Mouse (Mus musculus) MEL (cell line): ENCODE measurements at regions not wholly inside any gene's neighbourhood (a gene's known extent, or its start where the extent isn't known, plus 50 kb on each side); places are given as distances from the start of the nearest gene placed in this dataset.

ENCODE experiments used
- CTCF ChIP-seq, 3 experiments: IDR thresholded peaks in 2 of 3; conservative IDR thresholded peaks in 1 of 3; 2 replicates each; pipeline ENCODE4 v1.5.1; 2011 to 2012; ENCODE audit warnings: low read length in 3 of 3, low read depth in 2 of 3, mild to moderate bottlenecking in 2 of 3, improper control_type of control experiment in 1 of 3, inconsistent platforms in 1 of 3, mixed read lengths in 1 of 3, moderate library complexity in 1 of 3; ENCODE audit not compliant: control insufficient read depth in 1 of 3, insufficient read depth in 1 of 3, poor library complexity in 1 of 3, severe bottlenecking in 1 of 3
- EP300 ChIP-seq, 2 experiments: IDR thresholded peaks; 2 replicates each; pipeline ENCODE4 v1.6.1; 2011; ENCODE audit warnings: improper control_type of control experiment in 2 of 2, low read length in 2 of 2, low read depth in 1 of 2, mild to moderate bottlenecking in 1 of 2
- ETS1 ChIP-seq: IDR thresholded peaks from 2 replicates; pipeline ENCODE4 v1.6.1; 2012; ENCODE audit warnings: low read depth, mild to moderate bottlenecking, inconsistent platforms, low read length, improper control_type of control experiment, moderate library complexity
- GATA1 ChIP-seq: IDR thresholded peaks from 2 replicates; pipeline ENCODE4 v1.6.1; 2011; ENCODE audit warnings: low read depth, low read length, improper control_type of control experiment
- JUND ChIP-seq: IDR thresholded peaks from 2 replicates; pipeline ENCODE4 v1.6.1; 2011; ENCODE audit warnings: low read depth, mild to moderate bottlenecking, improper control_type of control experiment, low read length
- MAFK ChIP-seq: IDR thresholded peaks from 2 replicates; pipeline ENCODE4 v1.6.1; 2011; ENCODE audit warnings: low read depth, mild to moderate bottlenecking, low read length, improper control_type of control experiment, borderline replicate concordance
- MXI1 ChIP-seq: IDR thresholded peaks from 2 replicates; pipeline ENCODE4 v1.6.1; 2011; ENCODE audit warnings: mild to moderate bottlenecking, low read depth, low read length, improper control_type of control experiment
- POLR2A ChIP-seq, 2 experiments: IDR thresholded peaks; 2 replicates each; pipeline ENCODE4 v1.6.1; 2011 to 2012; ENCODE audit warnings: low read length in 2 of 2, mild to moderate bottlenecking in 2 of 2, control low read depth in 1 of 2, improper control_type of control experiment in 1 of 2, low read depth in 1 of 2, moderate library complexity in 1 of 2; ENCODE audit not compliant: control insufficient read depth in 1 of 2, insufficient read depth in 1 of 2, poor library complexity in 1 of 2
- RAD21 ChIP-seq: IDR thresholded peaks from 2 replicates; pipeline ENCODE4 v1.6.1; 2011; ENCODE audit warnings: mild to moderate bottlenecking, low read depth, low read length, improper control_type of control experiment
- RCOR1 ChIP-seq: IDR thresholded peaks from 2 replicates; pipeline ENCODE4 v1.6.1; 2012; ENCODE audit warnings: low read depth, mild to moderate bottlenecking, inconsistent platforms, low read length, improper control_type of control experiment
- SIN3A ChIP-seq: IDR thresholded peaks from 2 replicates; pipeline ENCODE4 v1.6.1; 2012; ENCODE audit warnings: low read length, improper control_type of control experiment, inconsistent platforms
- SMC3 ChIP-seq: IDR thresholded peaks from 2 replicates; pipeline ENCODE4 v1.6.1; 2011; ENCODE audit warnings: low read depth, low read length, improper control_type of control experiment
- TCF12 ChIP-seq: IDR thresholded peaks from 2 replicates; pipeline ENCODE4 v1.6.1; 2014; ENCODE audit warnings: low read depth, mild to moderate bottlenecking, inconsistent platforms, low read length, improper control_type of control experiment, moderate library complexity
- ZNF384 ChIP-seq: IDR thresholded peaks from 2 replicates; pipeline ENCODE4 v1.6.1; 2012; ENCODE audit warnings: low read depth, mild to moderate bottlenecking, inconsistent platforms, low read length, improper control_type of control experiment

DNA sequence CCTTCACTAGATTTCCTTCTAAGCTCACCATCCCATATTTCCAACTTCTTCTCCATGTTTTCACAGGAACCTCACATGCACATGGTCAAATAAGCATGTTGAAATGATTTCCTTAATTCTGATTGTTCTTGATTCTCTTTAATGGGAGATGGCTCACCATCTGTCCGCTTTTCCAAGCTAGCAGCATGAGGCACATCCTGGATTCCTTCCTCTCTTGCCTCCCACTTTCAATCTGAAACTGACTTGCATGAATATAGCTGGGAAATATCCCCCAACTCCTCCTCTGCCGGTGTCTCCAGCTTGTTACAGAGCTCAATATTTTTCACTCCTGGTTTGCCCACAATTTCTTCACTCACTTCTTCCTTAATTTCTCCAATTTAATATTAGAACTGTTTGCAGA is 261.3 kb upstream of the Large1 start:
- no peak for TF ChIP-seq SMC3
- TF ChIP-seq MAFK = no peak
- no peak for TF ChIP-seq SIN3A
- TF ChIP-seq MXI1 = no peak
- TF ChIP-seq GATA1 = no peak
- no peak for TF ChIP-seq ZNF384
- no peak for TF ChIP-seq CTCF (IDR thresholded peaks at IDR 0.05 in 2 of 3, conservative IDR thresholded peaks at IDR 0.05 in 1 of 3; ENCODE audit: control insufficient read depth in 1 of 3, insufficient read depth in 1 of 3, low read depth in 2 of 3, low read length in 3 of 3, poor library complexity in 1 of 3, severe bottlenecking in 1 of 3)
- TF ChIP-seq RCOR1 = no peak
- no peak for TF ChIP-seq POLR2A (IDR thresholded peaks at IDR 0.05; ENCODE audit: control insufficient read depth in 1 of 2, insufficient read depth in 1 of 2, low read depth in 1 of 2, low read length in 2 of 2, poor library complexity in 1 of 2)
- no peak for TF ChIP-seq JUND
- TF ChIP-seq TCF12 = no peak
- no peak for TF ChIP-seq ETS1
- no peak for TF ChIP-seq RAD21
- no peak for TF ChIP-seq EP300 (IDR thresholded peaks at IDR 0.05; ENCODE audit: low read depth in 1 of 2, low read length in 2 of 2)
